Mouse (Mus musculus): ENCODE measurements at regions not wholly inside any gene's neighbourhood (a gene's known extent, or its start where the extent isn't known, plus 50 kb on each side); places are given as distances from the start of the nearest gene placed in this dataset.

GRCm38 (mm10) chr12:26654251-26654650 lies 185.2 kb downstream of the Cmpk2 start:
- no peak for TF ChIP-seq CTCF (IDR thresholded peaks at IDR 0.05; ENCODE audit: insufficient read depth, low read length)
- no peak for TF ChIP-seq POLR2A (IDR thresholded peaks at IDR 0.05; ENCODE audit: borderline replicate concordance, extremely low read depth, low read depth, low read length)

Measured in lung, adult 2 months (tissue).